Mouse (Mus musculus) Muller cell, postnatal 12 days (primary cell): ENCODE data around the gene Parp14.

Experiments used
- DNase-seq: peaks from one replicate; pipeline ENCODE4 v3.0.0-alpha.2; 2015; ENCODE audit errors: inconsistent ontology term

Parp14 gene

GRCm38 (mm10) chr16:35787163-35787562 is 84.2 kb downstream of the Parp14 start:
- no peak for DNase-seq

- DNase-seq, result no peak
These were observed 87.1 kb downstream of the Parp14 start for GRCm38 (mm10) chr16:35784134-35784725.

- DNase-seq, result no peak
These were observed 88.2 kb downstream of the Parp14 start for GRCm38 (mm10) chr16:35783207-35783573.
